Comparison of ENCODE assay signal across 17 mouse cellular contexts in genomic region chr12:43962551-43963120, GRCm38 (mm10).
DNase-seq lines count a peak whose midpoint lies in the region; ATAC-seq and TF ChIP-seq lines count a peak whose summit lies in the region.
"Had no signal": no experiment of that assay in that cellular context is flagged by ENCODE, and none has a peak within 500 bp of the region (broad histone marks: within the 10 kb centered on the region; RNA-seq: fewer than 3 reads in every experiment).

No protein-coding gene starts in this region.

- no peak for DNase-seq in hindbrain, embryonic 10.5 days (ENCODE audit: low spot score)
- peak; percentile 3 for DNase-seq in ovary, postnatal 36 days (ENCODE audit: low spot score)
- no peak for DNase-seq in ovary, postnatal 14 days (ENCODE audit: low spot score)
- DNase-seq in frontal cortex, postnatal 36 days (ENCODE audit: low spot score in 2 of 2), result peak; percentile 3 to 17
- DNase-seq in lung, postnatal 10 days, result no peak
- DNase-seq in heart, adult 2 months, result no peak
- DNase-seq: kidney, postnatal 25 days; lung, adult 2 months had no signal

- TF ChIP-seq EP300 in heart, adult 2 months (IDR thresholded peaks at IDR 0.05; ENCODE audit: insufficient read depth, low read depth, low read length), result no peak

- 58% methylated on average over 6 of the region's 6 CpGs for WGBS in hindbrain, embryonic 16.5 days
- 83% methylated on average over 6 of the region's 6 CpGs for WGBS in hindbrain, embryonic 10.5 days
- WGBS in heart, adult 2 months, result 64% methylated on average over 6 of the region's 6 CpGs

- H3K4me2 ChIP-seq in hindbrain, embryonic 16.5 days (ENCODE audit: low read length), result no peak overlapping the region
- H3K4me2 ChIP-seq: embryonic facial prominence, embryonic 13.5 days; heart, embryonic 11.5 days; hindbrain, embryonic 14.5 days; limb, embryonic 12.5 days; neural tube, embryonic 12.5 days had no signal

- no peaks in the 10 kb centered on the region for H3K27me3 ChIP-seq in hindbrain, embryonic 16.5 days (replicated peaks; ENCODE audit: control insufficient read depth, insufficient read depth, low read length)
- H3K27me3 ChIP-seq in hindbrain, embryonic 10.5 days (ENCODE audit: insufficient read depth, poor library complexity, severe bottlenecking), result no peaks in the 10 kb centered on the region
- no peaks in the 10 kb centered on the region for H3K27me3 ChIP-seq in heart, adult 2 months (ENCODE audit: control insufficient read depth, insufficient read depth, low read length)
- H3K27me3 ChIP-seq: embryonic facial prominence, embryonic 13.5 days; limb, embryonic 12.5 days; neural tube, embryonic 12.5 days had no signal

- ATAC-seq in hindbrain, embryonic 16.5 days, result 0 out of 2 replicates have a peak, but pooled peaks have one; percentile 40
- no peak for ATAC-seq in CD4-positive, CD25-positive, alpha-beta regulatory T cell, adult 4 months
- ATAC-seq: forebrain, embryonic 16.5 days had no signal

- H3K4me1 ChIP-seq in hindbrain, embryonic 16.5 days (ENCODE audit: control insufficient read depth, insufficient read depth, low read depth, low read length), result no peaks in the 10 kb centered on the region
- no peaks in the 10 kb centered on the region for H3K4me1 ChIP-seq in hindbrain, embryonic 10.5 days (replicated peaks)
- H3K4me1 ChIP-seq in heart, adult 2 months (ENCODE audit: control insufficient read depth, insufficient read depth, low read length), result no peaks in the 10 kb centered on the region
- H3K4me1 ChIP-seq: embryonic facial prominence, embryonic 13.5 days; limb, embryonic 12.5 days; midbrain, embryonic 10.5 days; neural tube, embryonic 12.5 days had no signal

- intact Hi-C loops in heart, adult 2 months (cut with DNase I), result no loop called here

- no peak for TF ChIP-seq CTCF in heart, adult 2 months (IDR thresholded peaks at IDR 0.05)

- H3K79me2 ChIP-seq in heart, adult 2 months (replicated peaks; ENCODE audit: control insufficient read depth, insufficient read depth, low read length), result no peaks in the 10 kb centered on the region

- no peak overlapping the region for H3K27ac ChIP-seq in hindbrain, embryonic 16.5 days (ENCODE audit: low read depth, low read length)
- H3K27ac ChIP-seq in hindbrain, embryonic 10.5 days, result no peak overlapping the region
- no peak overlapping the region for H3K27ac ChIP-seq in heart, adult 2 months
- H3K27ac ChIP-seq: embryonic facial prominence, embryonic 13.5 days; hindbrain, embryonic 14.5 days; limb, embryonic 12.5 days; midbrain, embryonic 10.5 days; neural tube, embryonic 12.5 days had no signal

- H3K4me3 ChIP-seq in hindbrain, embryonic 16.5 days (ENCODE audit: low read length), result no peak overlapping the region
- no peak overlapping the region for H3K4me3 ChIP-seq in hindbrain, embryonic 10.5 days
- H3K4me3 ChIP-seq in heart, adult 2 months, result no peak overlapping the region
- H3K4me3 ChIP-seq: embryonic facial prominence, embryonic 13.5 days; limb, embryonic 12.5 days; midbrain, embryonic 10.5 days; neural tube, embryonic 12.5 days had no signal

- no peak for TF ChIP-seq POLR2A in heart, adult 2 months (IDR thresholded peaks at IDR 0.05; ENCODE audit: insufficient read depth, low read depth, low read length)

- H3K9ac ChIP-seq in hindbrain, embryonic 16.5 days (ENCODE audit: low read depth, low read length), result no peak overlapping the region
- no peak overlapping the region for H3K9ac ChIP-seq in heart, adult 2 months (ENCODE audit: low read depth, low read length)
- H3K9ac ChIP-seq: embryonic facial prominence, embryonic 13.5 days; hindbrain, embryonic 14.5 days; limb, embryonic 12.5 days; neural tube, embryonic 12.5 days had no signal

- H3K36me3 ChIP-seq in hindbrain, embryonic 16.5 days (ENCODE audit: control insufficient read depth, insufficient read depth, low read length), result no peaks in the 10 kb centered on the region
- H3K36me3 ChIP-seq in hindbrain, embryonic 10.5 days, result no peaks in the 10 kb centered on the region
- no peaks in the 10 kb centered on the region for H3K36me3 ChIP-seq in heart, adult 2 months (ENCODE audit: control insufficient read depth, insufficient read depth, low read length)
- H3K36me3 ChIP-seq: embryonic facial prominence, embryonic 13.5 days; limb, embryonic 12.5 days; midbrain, embryonic 10.5 days; neural tube, embryonic 12.5 days had no signal

- H3K9me3 ChIP-seq in hindbrain, embryonic 16.5 days (ENCODE audit: control insufficient read depth, low read length), result no peaks in the 10 kb centered on the region
- H3K9me3 ChIP-seq in hindbrain, embryonic 10.5 days, result no peaks in the 10 kb centered on the region
- H3K9me3 ChIP-seq: embryonic facial prominence, embryonic 13.5 days; limb, embryonic 12.5 days; midbrain, embryonic 10.5 days; neural tube, embryonic 12.5 days had no signal

Comparison
In these comparisons a context has a peak if more than half of its experiments do, and no peak if none do; other contexts are left out.
1. DNase-seq: peak in ovary, postnatal 36 days (single experiment) and frontal cortex, postnatal 36 days (2 of 2); none in hindbrain, embryonic 10.5 days (single experiment), ovary, postnatal 14 days (single experiment), lung, postnatal 10 days (single experiment) and heart, adult 2 months (0 of 2).